Mouse (Mus musculus) embryonic facial prominence, embryonic 13.5 days (tissue): Measurements from ENCODE around the gene Ugt1a6a. TPM values are rescaled to one million over a fixed set of nuclear protein-coding genes. Genes with fewer than 3 reads are reported as not detected.

Experiments
- ATAC-seq: fragments of 200-750 bp; cut with Nextera tagmentation; 2 replicates; pipeline ENCODE4 v1.8.0; 2017; ENCODE audit warnings: low read depth; ENCODE audit not compliant: insufficient number of reproducible peaks, insufficient read depth, low FRiP score, low TSS enrichment
- H3K27ac ChIP-seq: fragments of 300-500 bp; sonication (generic); 2 replicates; pipeline ENCODE4 v1.5.1; 2015; ENCODE audit warnings: moderate library complexity, mild to moderate bottlenecking, inconsistent platforms
- H3K27me3 ChIP-seq: fragments of 300-500 bp; sonication (generic); 2 replicates; pipeline ENCODE4 v1.6.1; 2015; ENCODE audit warnings: mild to moderate bottlenecking, inconsistent platforms
- H3K36me3 ChIP-seq: fragments of 300-500 bp; sonication (generic); 2 replicates; pipeline ENCODE4 v1.6.1; 2015; ENCODE audit warnings: mild to moderate bottlenecking, inconsistent platforms
- H3K4me1 ChIP-seq: fragments of 300-500 bp; sonication (generic); 2 replicates; pipeline ENCODE4 v1.6.1; 2015; ENCODE audit warnings: inconsistent platforms
- H3K4me2 ChIP-seq: fragments of 300-500 bp; sonication (generic); 2 replicates; pipeline ENCODE4 v1.6.1; 2015; ENCODE audit warnings: moderate library complexity, mild to moderate bottlenecking, inconsistent platforms
- H3K4me3 ChIP-seq: fragments of 300-500 bp; sonication (generic); 2 replicates; pipeline ENCODE4 v1.5.1; 2015; ENCODE audit warnings: mild to moderate bottlenecking, inconsistent platforms
- H3K9ac ChIP-seq: fragments of 300-500 bp; sonication (generic); 2 replicates; pipeline ENCODE4 v1.6.1; 2015; ENCODE audit warnings: mild to moderate bottlenecking, inconsistent platforms
- H3K9me3 ChIP-seq: fragments of 300-500 bp; sonication (generic); 2 replicates; pipeline ENCODE4 v1.6.1; 2016; ENCODE audit warnings: inconsistent platforms
- WGBS: fragments of 180-500 bp; shearing (Covaris S2); methylation state at CpG from one replicate; pipeline ENCODE4 v1.1.7; 2015; ENCODE audit warnings: mixed read lengths; 5-methylcytosine and 5-hydroxymethylcytosine counted together
- polyA plus RNA-seq: library from polyadenylated mRNA; unstranded; fragments of >200 nt; fragmentation: Nextera tagmentation; extraction: Ambion mirVana; gene quantifications from 2 replicates; pipeline ENCODE4 v1.2.1, GENCODE M21; 2015

Ugt1a6a gene
- polyA plus RNA-seq, 1 experiment from 2014 or later = 4.8 TPM

- no peak for ATAC-seq
- Histone ChIP-seq H3K9me3 (peaks cover 50% of the 10 kb centered on the region), H3K27me3 (no peaks in the 10 kb centered on the region), H3K4me1 (no peaks in the 10 kb centered on the region), H3K36me3 (peaks cover 29% of the 10 kb centered on the region), H3K4me3 (no peak overlapping the region), H3K4me2 (no peak overlapping the region), H3K9ac (no peak overlapping the region), H3K27ac (no peak overlapping the region)
- 76% methylated on average over 10 of the region's 10 CpGs for WGBS
Measured at GRCm38 (mm10) chr1:88256886-88257663, 122.5 kb downstream of the Ugt1a6a start.

GRCm38 (mm10) chr1:88257681-88258080 lies 123.1 kb downstream of the Ugt1a6a start:
- Histone ChIP-seq H3K4me1 (no peaks in the 10 kb centered on the region), H3K9me3 (peaks cover 44% of the 10 kb centered on the region), H3K9ac (no peak overlapping the region), H3K4me3 (no peak overlapping the region), H3K27me3 (no peaks in the 10 kb centered on the region), H3K36me3 (peaks cover 35% of the 10 kb centered on the region), H3K4me2 (no peak overlapping the region), H3K27ac (no peak overlapping the region)
- ATAC-seq = no peak
- 84% methylated on average over 6 of the region's 6 CpGs for WGBS

- Histone ChIP-seq H3K4me1 (no peaks in the 10 kb centered on the region), H3K4me2 (no peak overlapping the region), H3K4me3 (no peak overlapping the region), H3K27me3 (no peaks in the 10 kb centered on the region), H3K36me3 (peaks cover 42% of the 10 kb centered on the region), H3K9me3 (peaks cover 41% of the 10 kb centered on the region), H3K27ac (no peak overlapping the region), H3K9ac (no peak overlapping the region)
- 72% methylated on average over 6 of the region's 6 CpGs for WGBS
- no peak for ATAC-seq
Measured at GRCm38 (mm10) chr1:88258361-88258760, 123.8 kb downstream of the Ugt1a6a start.

- no peak for ATAC-seq
- H3K9me3 ChIP-seq = peaks cover 36% of the 10 kb centered on the region
- H3K4me2 ChIP-seq = no peak overlapping the region
- H3K36me3 ChIP-seq = peaks cover 49% of the 10 kb centered on the region
- 74% methylated on average over 8 of the region's 8 CpGs for WGBS
- H3K4me1 ChIP-seq = no peaks in the 10 kb centered on the region
- H3K9ac ChIP-seq = no peak overlapping the region
- no peak overlapping the region for H3K27ac ChIP-seq
- no peaks in the 10 kb centered on the region for H3K27me3 ChIP-seq
- H3K4me3 ChIP-seq = no peak overlapping the region
Measured at GRCm38 (mm10) chr1:88258881-88259642, 124.5 kb downstream of the Ugt1a6a start.

- Histone ChIP-seq H3K4me2 (no peak overlapping the region), H3K27ac (no peak overlapping the region), H3K9me3 (peaks cover 30% of the 10 kb centered on the region)
Measured at GRCm38 (mm10) chr1:88259643-88260024, 125.0 kb downstream of the Ugt1a6a start.

GRCm38 (mm10) chr1:88260114-88260513 lies 125.5 kb downstream of the Ugt1a6a start:
- Histone ChIP-seq H3K27ac (no peak overlapping the region), H3K4me1 (no peaks in the 10 kb centered on the region), H3K4me2 (no peak overlapping the region), H3K9ac (no peak overlapping the region), H3K4me3 (no peak overlapping the region), H3K9me3 (peaks cover 26% of the 10 kb centered on the region), H3K27me3 (no peaks in the 10 kb centered on the region), H3K36me3 (peaks cover 59% of the 10 kb centered on the region)
- WGBS = 82% methylated on average over 6 of the region's 6 CpGs
- no peak for ATAC-seq

More at GRCm38 (mm10) chr1:88259643-88260024, 125.0 kb downstream of the Ugt1a6a start:
- no peak for ATAC-seq
- H3K27me3 ChIP-seq = no peaks in the 10 kb centered on the region
- peaks cover 55% of the 10 kb centered on the region for H3K36me3 ChIP-seq
- no peak overlapping the region for H3K4me3 ChIP-seq
- no peak overlapping the region for H3K9ac ChIP-seq
- H3K4me1 ChIP-seq = no peaks in the 10 kb centered on the region
- 78% methylated on average over 4 of the region's 4 CpGs for WGBS

- peaks cover 23% of the 10 kb centered on the region for H3K9me3 ChIP-seq
Measured at GRCm38 (mm10) chr1:88260604-88261377, 126.2 kb downstream of the Ugt1a6a start.

GRCm38 (mm10) chr1:88261706-88262105 lies 127.1 kb downstream of the Ugt1a6a start:
- Histone ChIP-seq H3K4me3 (no peak overlapping the region), H3K9me3 (peaks cover 17% of the 10 kb centered on the region; the same call in 1 of the 2 replicates), H3K4me1 (no peaks in the 10 kb centered on the region), H3K27ac (no peak overlapping the region), H3K36me3 (peaks cover 75% of the 10 kb centered on the region), H3K9ac (no peak overlapping the region), H3K4me2 (no peak overlapping the region), H3K27me3 (no peaks in the 10 kb centered on the region)
- peak; percentile 0; the same call in 1 of the 2 replicates for ATAC-seq
- WGBS = 87% methylated on average over 7 of the region's 7 CpGs

More at GRCm38 (mm10) chr1:88260604-88261377, 126.2 kb downstream of the Ugt1a6a start:
- Histone ChIP-seq H3K4me3 (no peak overlapping the region), H3K4me2 (no peak overlapping the region), H3K4me1 (no peaks in the 10 kb centered on the region), H3K27me3 (no peaks in the 10 kb centered on the region), H3K36me3 (peaks cover 66% of the 10 kb centered on the region), H3K27ac (no peak overlapping the region), H3K9ac (no peak overlapping the region)
- 85% methylated on average over 10 of the region's 10 CpGs for WGBS
- no peak for ATAC-seq

- H3K27me3 ChIP-seq = no peaks in the 10 kb centered on the region
- H3K27ac ChIP-seq = no peak overlapping the region
- no peak overlapping the region for H3K4me3 ChIP-seq
- H3K36me3 ChIP-seq = peaks cover 81% of the 10 kb centered on the region
- no peak overlapping the region for H3K4me2 ChIP-seq
- no peaks in the 10 kb centered on the region for H3K4me1 ChIP-seq
- 83% methylated on average over 4 of the region's 4 CpGs for WGBS
- H3K9ac ChIP-seq = no peak overlapping the region
- peak; percentile 6; the same call in 1 of the 2 replicates for ATAC-seq
- H3K9me3 ChIP-seq = peaks cover 15% of the 10 kb centered on the region; the same call in 1 of the 2 replicates
Measured at GRCm38 (mm10) chr1:88262255-88262654, 127.6 kb downstream of the Ugt1a6a start.

- ATAC-seq = no peak
- no peak overlapping the region for H3K4me3 ChIP-seq
- H3K36me3 ChIP-seq = peaks cover 88% of the 10 kb centered on the region
- H3K9me3 ChIP-seq = peaks cover 8% of the 10 kb centered on the region; the same call in 1 of the 2 replicates
- H3K4me2 ChIP-seq = no peak overlapping the region
- no peaks in the 10 kb centered on the region for H3K4me1 ChIP-seq
- 70% methylated on average over 6 of the region's 6 CpGs for WGBS
- no peak overlapping the region for H3K9ac ChIP-seq
- H3K27ac ChIP-seq = no peak overlapping the region
- no peaks in the 10 kb centered on the region for H3K27me3 ChIP-seq
Measured at GRCm38 (mm10) chr1:88262961-88263360, 128.4 kb downstream of the Ugt1a6a start.

- H3K9ac ChIP-seq = no peak overlapping the region
- peaks cover 96% of the 10 kb centered on the region for H3K36me3 ChIP-seq
- 91% methylated on average over 5 of the region's 5 CpGs for WGBS
- H3K4me2 ChIP-seq = no peak overlapping the region
- no peak overlapping the region for H3K27ac ChIP-seq
- H3K9me3 ChIP-seq = 0 out of 2 replicates have a peak, but pooled peaks cover 4% of the 10 kb centered on the region
- no peaks in the 10 kb centered on the region for H3K27me3 ChIP-seq
- H3K4me3 ChIP-seq = no peak overlapping the region
- ATAC-seq = no peak
- no peaks in the 10 kb centered on the region for H3K4me1 ChIP-seq
Measured at GRCm38 (mm10) chr1:88263778-88264177, 129.2 kb downstream of the Ugt1a6a start.
